Mouse (Mus musculus) spleen, postnatal 14 days (tissue): ENCODE results near the gene Trdmt1.
"Not testable (repeated sequence)": the region's sequence is repeated elsewhere in the genome, so short reads cannot be mapped to it uniquely, and the experiment has no call there.

ENCODE experiments used
- DNase-seq, 2 experiments: peaks; one replicate each; pipeline ENCODE4 v3.0.0; 2021 to 2022; ENCODE audit warnings: low spot score in 2 of 2

Gene Trdmt1

DNA sequence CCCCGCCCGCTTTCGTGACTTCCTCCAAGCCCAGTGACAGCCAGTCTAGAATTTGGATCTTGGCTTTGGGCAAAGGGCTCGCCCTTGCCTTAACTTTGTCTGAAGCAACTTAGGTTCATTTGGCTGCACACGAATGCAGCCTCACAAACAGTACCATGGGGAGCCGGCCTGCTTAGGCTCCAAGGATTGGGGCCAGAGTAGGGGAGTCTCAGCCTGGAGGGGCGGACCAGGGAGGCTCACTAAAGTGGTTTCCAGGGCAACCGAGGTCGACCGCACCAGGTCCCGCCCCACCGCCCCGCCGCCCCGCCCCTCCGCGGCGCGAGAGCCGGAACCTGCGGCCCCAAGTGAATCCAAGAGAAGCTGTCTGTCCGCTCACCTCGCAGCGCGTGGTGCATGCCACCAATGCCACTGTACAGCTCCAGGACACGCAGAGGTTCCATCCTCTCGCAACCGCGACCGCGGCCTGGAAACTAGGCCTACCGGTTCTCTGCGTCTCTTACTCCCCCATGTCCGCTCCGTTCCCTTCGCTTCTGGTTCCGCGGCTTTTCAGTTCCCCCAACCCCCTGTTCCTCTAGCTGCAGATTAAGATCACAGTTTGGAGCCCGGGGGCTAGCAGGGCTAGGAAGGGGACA lies at the start of gene Trdmt1:
Gene Trdmt1 (minus strand): TSS at position 476 of the 632 bp plus-strand sequence.
- peak; percentile 59 to 66 for DNase-seq

DNA sequence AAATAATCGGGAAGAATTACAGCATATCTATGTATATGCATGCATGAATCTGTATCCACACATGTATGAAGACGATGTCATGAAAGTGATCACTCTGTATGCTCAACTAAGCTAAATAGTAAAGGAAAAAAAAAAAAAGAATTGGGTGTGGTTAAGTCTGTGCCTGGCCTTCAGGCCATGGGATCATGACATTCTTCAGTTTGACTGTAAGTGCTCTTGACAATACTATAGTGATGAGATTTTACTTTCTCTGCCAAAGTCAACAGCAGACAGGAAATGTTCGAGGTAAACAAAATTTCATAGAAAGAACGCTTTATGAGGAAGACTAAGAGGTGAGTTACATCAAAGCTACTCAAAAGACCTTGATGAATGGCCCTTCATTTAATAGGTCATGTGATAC lies 48.9 kb upstream of the Trdmt1 start:
- no peak for DNase-seq

DNA sequence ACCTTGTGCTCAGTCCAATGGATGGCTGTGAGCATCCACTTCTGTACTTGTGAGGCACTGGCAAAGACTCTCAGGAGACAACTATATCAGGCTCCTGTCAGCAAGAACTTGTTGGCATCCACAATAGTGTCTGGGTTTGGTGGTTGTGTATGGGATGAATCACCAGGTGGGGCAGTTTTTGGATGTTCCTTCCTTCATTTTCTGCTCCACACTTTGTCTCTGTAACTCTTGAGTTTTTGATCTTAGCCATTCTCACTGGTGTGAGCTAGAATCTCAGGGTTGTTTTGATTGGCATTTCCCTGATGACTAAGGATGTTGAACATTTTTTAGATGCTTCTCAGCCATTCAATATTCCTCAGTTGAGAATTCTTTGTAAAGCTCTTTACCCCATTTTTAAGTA lies 39.3 kb upstream of the Trdmt1 start:
- not testable (repeated sequence) for DNase-seq

DNA sequence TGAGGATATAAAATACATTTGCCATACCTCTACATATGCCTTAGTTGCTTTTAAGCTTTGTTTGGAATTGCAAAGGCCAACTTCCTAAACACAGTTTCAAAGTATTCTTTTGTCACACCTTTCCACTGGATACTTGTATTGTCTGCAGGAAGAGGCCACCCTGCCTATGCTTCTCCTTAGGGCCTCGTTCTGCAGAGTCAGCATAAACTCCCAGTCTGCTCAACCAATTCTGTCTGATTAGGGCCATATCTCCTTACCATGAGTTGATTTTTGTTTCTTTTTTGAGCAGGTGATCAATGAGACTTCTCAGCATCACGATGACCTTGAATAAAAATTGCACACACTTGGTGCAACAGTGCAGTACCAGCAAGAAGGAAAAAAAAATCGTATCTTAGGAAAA lies 37.7 kb upstream of the Trdmt1 start:
- no peak for DNase-seq

DNA sequence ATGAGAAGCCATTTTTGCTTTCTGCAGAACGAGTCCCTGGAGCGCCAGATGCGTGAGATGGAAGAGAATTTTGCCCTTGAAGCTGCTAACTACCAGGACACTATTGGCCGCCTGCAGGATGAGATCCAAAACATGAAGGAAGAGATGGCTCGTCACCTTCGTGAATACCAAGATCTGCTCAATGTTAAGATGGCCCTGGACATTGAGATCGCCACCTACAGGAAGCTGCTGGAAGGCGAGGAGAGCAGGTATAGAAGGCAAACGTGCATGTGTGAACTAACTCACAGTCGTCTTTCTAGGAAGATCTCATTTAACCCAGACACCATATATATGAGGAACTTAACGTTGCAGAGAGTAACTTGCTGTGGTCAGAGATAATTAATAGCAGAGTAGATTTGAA lies 35.5 kb upstream of the Trdmt1 start:
- peak in 1 of 2 experiments; percentile 19 for DNase-seq

DNA sequence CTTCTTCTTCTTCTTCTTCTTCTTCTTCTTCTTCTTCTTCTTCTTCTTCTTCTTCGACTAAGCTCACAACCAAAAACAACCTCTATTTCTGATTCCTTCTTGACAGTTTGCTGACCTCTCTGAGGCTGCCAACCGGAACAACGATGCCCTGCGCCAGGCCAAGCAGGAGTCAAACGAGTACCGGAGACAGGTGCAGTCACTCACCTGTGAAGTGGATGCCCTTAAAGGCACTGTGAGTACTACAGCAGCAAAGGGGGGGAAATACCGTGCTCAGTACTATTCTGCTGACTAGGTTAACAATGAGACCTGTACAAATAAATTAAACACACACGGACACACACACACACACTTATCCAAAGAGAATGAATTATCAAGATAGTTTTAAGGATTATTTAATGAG lies 34.8 kb upstream of the Trdmt1 start:
- DNase-seq = no peak

DNA sequence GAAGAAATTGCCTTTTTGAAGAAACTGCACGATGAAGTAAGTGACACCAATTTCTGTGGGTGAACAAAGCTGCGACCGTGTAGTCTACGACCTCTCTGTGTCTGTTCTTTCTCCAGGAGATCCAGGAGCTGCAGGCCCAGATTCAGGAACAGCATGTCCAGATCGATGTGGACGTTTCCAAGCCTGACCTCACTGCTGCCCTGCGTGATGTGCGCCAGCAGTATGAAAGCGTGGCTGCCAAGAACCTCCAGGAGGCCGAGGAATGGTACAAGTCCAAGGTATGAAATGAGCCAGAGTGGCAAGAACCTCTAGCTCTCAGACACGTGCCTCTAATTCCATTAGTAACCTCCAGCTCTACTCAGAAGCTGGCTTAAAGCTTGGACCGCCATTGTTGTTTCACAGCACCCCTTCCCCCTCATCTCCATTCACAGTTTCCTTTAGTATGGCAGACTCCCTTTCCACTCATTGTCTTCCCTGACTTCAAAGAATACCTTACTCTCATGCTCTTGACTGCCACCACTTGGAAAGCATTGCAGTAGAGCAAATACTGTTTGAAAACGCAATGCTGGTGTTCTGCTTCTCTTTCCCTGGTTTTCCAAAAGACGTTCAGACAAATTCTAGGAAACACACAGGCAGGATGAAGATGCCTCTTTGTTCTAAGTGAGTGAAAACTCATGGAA lies 34.1 kb upstream of the Trdmt1 start:
- no peak for DNase-seq

DNA sequence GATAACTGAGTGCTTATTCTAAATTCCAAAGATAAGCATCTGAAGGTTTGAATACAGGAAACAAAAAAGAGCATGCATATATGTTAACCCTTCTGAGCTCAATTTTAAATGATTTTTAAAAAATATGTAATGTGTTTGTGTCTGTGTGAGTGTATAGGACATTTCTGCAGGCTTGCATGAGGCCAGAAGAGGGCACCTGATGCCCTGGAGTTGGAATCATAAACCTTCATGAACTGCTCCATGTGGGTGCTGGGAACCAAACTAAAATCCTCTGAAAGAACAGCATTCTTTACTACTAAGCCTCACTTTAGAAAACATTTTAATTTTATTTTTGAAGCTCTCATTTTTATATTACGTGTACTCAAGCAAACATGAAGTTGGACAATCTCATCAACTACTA lies 32.9 kb upstream of the Trdmt1 start:
- no peak for DNase-seq

DNA sequence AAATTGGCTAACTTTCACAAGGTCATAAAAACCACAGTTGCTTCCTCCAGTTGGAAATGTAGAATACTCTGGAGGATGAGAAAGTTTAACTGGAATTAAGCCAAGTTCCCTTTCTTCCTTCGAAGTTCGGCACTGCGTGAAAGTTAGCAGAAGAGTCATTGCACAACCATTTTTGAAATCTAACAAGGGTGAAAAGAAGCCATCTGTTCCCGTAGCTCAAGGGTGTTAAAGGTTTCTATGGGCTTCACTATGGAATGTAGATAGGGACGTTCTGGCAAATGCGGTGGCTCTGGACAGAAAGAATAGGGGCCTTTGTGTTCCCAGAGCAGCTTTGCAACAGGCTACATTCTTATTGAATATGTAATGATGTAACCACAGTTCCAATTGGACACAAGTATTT lies 31.5 kb upstream of the Trdmt1 start:
- DNase-seq = no peak

DNA sequence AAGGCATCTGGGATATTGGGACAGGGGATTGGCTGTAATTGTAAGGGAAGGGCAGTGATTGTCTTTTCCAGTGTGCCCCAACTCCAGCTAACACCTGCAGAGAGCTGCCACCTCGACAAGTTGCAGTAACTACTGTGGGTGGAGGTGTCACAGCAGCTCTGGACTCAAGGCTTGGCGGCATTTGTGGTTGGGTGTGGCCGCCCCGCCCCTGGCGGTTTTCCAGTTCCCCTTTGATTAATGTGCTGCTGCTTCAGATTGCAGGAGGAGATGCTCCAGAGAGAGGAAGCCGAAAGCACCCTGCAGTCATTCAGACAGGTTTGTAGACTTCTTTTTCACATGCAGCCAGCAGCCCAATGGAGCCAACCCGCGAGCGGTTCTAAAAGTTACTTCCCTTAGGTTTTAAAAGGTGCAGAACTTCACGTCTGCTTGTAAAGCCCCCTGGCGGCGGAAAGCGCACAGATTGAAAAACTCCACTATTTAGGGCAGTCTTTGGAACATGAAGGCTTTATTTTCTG lies 30.9 kb upstream of the Trdmt1 start:
- DNase-seq = peak; percentile 52 to 73

DNA sequence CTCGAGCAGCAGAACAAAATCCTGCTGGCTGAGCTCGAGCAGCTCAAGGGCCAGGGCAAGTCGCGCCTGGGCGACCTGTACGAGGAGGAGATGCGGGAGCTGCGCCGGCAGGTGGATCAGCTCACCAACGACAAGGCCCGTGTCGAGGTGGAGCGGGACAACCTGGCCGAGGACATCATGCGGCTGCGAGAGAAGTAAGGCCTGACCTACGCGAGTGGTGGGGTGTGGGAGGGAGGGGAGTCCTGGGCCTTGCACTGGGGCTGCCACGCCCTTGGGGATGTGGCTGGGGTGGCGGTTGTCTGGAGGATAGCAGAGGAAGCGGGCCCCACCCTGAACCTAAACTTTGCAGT lies 30.3 kb upstream of the Trdmt1 start:
- DNase-seq = peak; percentile 41 to 42

DNA sequence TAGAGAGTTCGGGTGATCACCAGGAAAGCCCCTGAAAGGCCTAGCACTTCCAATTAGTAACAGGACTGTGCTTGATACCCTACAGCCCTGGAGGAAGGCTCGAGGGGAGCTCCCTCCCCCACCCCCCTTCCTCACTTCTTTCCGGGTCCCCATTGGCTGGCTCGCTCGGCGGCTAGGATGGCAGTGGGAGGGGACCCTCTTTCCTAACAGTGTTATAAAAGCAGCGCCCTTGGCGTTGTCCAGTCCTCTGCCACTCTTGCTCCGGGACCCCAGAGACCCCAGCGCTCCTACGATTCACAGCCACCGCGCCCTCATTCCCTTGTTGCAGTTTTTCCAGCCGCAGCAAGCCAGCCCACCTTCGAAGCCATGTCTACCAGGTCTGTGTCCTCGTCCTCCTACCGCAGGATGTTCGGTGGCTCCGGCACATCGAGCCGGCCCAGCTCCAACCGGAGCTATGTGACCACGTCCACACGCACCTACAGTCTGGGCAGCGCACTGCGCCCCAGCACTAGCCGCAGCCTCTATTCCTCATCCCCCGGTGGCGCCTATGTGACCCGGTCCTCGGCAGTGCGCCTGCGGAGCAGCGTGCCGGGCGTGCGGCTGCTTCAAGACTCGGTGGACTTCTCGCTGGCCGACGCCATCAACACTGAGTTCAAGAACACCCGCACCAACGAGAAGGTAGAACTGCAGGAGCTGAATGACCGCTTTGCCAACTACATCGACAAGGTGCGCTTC lies 29.8 kb upstream of the Trdmt1 start:
- peak; percentile 37 to 39 for DNase-seq

DNA sequence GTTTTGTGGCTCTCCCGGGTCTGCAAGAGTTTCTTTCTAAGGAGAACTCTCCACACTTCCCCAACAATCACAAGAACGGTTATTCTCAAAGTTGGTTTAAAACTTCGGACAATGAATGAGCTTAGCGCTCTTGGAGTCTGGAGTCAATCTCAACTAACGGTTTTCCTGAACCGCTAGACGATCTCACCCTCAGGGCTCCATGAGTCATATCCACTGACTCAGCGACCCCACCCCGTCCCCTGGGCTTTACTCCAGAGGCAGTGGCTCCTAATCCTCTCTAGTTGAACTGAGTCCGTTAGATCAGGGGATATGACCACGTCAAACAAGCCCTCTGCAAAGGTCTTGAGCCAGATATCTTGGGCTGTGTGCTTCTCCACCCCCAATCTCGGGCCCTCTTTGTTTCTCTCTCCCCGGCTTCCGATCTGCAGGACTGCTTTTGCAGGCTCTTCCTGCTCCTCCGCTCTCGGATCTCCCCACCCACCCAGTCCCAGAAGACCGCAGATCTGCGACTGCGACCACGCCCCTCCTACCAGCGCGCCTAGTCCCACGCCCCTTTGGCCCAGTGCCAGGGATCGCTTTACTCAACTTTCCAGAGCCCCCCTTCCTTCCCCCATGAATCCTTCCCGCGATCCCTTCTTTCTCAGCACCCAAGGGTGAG lies 29.1 kb upstream of the Trdmt1 start, which contains the start of gene Vim:
Gene Vim (plus strand): TSS at position 520 of the 658 bp plus-strand sequence.
- peak; percentile 61 to 66 for DNase-seq

DNA sequence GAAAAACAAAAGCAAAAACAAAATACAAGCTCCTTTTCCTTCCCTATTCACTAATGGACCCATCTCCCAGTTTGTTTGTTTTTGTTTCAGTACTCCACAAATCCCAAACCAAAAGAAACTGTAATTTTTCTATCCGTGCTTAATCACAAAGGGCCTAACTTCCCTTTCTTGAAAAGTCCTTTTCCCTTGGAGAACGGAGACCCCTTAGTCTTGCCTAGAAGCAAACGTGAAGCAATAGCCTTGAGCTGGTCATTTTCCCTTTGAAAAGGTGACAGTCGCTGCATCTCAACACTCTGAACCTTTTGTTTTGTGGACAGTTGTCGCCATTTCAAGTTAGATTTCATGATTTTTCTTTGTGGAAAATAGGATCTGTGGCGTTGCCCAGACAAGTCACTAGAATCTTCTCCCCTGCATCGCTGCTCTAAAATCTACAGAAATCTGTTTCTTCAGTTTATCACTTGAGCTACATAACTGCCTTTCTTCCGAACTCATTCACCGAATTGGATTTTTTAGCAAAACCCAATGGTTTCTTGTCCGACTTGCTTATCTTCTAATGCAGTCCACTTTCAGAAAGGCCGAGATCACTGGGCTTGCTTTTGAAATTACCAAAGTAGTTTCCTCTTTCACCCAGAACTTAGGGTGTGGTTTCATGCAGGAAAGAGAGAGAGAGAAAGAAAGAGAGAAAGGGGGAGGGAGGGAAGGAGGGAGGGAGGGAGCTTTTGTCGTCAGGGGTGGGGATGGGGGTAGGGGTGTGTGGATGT lies 28.4 kb upstream of the Trdmt1 start:
- no peak for DNase-seq

DNA sequence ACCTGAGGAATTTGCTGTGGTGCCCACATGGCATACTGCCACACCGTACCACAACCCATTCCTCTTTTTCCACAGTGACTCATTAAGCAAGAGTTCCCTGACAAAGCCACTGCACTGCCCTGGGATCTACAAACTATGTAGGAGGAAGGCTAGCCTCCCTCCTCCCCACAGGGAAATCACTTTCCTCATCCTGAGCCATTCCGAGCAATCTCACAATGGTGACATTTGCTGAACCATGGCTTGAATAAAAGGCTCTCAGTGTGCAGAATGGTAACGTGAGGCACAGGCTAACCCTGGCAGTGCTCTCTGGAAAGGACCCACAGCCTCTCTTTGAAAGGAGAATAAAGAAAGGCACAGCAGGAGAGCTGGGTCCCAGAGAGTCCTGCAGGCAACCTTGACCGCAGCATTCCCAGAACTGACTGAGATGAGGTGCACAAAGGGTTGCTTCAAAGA lies 27.7 kb upstream of the Trdmt1 start:
- no peak for DNase-seq

DNA sequence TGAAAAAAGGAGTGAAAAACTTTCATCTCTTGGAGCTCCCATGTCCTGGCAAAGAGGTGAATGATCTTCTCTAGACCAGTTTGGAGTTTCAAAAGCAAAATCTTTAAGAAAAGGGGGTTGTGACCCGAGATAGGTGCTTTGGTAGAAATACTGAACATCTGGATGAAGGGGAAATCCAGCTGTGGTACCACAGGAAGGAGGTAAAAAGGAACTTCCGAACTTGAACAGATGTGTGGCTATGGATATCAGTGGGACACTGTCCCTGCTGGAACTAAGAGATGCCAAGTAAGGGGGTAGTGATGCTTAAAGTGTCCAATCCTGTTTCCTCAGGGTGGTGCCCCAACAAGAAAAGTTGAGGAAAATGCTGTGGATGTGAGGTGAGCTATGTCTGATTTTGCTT lies 25.7 kb upstream of the Trdmt1 start:
- no peak for DNase-seq

DNA sequence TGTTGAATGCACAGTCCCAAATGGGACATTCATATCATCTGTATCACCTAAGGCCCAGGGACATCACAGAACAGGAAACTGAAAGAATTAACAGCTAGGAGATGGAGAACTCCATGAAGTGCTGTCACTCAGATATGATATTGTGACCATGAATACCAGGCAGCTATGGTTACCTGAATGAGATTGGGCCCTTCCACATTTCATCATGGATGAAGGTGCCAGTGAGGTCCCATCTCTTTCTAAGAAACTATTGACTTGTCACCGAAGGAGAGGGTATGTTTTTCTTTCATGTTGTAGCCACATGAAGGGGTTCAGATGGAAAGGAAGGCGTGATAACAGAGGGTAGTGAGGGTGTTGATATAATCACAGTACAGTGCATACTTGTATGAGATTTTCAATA lies 15.9 kb upstream of the Trdmt1 start:
- no peak for DNase-seq

DNA sequence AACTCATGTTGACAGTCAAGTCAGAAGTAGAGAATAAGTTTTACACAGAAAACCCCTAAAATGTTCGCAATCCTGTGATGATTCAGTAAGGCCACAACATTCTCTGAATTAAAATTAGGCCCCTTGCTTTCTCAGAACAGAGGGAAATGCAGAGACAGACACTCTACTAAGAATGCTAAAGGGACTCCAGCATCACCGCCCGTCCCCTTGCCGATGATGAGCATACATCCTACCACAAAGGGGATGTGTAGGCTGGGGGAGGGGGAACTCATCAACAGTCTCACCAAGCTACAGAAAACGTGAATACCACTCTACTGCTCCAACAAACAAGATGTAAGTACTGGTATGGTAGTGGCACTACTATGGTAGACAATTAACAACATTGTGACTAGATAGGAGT lies 15.3 kb upstream of the Trdmt1 start:
- DNase-seq = no peak

DNA sequence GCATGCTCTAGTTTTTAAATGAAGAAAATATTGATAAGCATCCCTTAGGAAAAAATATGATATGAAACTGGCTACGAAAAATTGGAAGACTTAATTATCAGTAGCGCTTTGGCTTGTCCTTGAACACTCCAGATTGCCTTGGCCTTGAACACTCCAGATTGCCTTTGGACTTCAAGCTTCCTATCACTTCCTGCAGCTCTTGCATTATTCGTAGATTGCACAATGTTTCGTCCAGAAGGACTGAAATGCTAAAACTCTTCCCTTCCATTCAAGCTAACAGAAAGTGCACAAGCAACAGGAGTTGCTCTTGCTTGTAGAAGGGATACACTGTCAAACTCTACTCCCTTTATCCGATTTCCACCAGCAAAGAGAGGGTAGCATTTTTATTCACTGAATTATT lies 14.8 kb upstream of the Trdmt1 start:
- DNase-seq = no peak

DNA sequence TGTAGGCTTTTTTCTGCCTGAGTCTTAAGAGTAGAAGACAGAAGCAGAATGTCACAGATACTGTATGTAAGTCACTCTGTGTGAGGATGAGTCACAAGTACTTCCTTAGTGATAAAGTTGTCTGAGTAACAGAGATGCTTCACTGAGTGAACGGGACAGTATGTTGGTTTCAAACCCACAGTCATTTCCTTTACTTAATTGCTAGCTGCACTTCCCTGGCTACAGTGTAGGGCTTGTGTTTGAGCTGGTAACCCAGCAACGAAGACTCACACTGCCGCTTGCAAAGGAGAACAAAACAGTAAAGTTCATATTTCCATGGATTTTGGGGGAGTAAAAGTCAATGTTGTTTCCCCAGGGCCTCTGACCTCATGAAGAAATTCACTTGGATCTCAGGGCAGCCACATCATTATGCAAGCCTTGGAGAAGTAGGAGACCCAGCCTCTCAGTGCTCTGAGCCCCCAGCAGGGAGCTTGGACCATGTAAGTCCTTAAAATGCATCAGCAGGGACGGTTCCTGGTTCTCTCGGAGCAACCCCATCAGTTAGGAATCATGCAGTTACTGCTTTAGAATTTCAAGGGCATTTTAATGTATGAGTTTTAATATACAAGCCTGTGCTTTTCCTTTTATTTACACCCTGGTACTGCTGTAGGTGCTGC lies 14.3 kb upstream of the Trdmt1 start:
- no peak for DNase-seq
